Mouse (Mus musculus): Measurements from ENCODE around the gene 4921524J17Rik.

The 4921524J17Rik gene

GRCm38 (mm10) chr8:85391438-85391837 is 41.2 kb downstream of the 4921524J17Rik start:
- no peak for ATAC-seq (ENCODE audit: insufficient number of reproducible peaks, low FRiP score, low TSS enrichment)

GRCm38 (mm10) chr8:85386205-85386604 is 46.4 kb downstream of the 4921524J17Rik start, which contains the start of gene Mylk3:
Gene Mylk3 (minus strand): TSS chr8:85386345.
- ATAC-seq (ENCODE audit: insufficient number of reproducible peaks, low FRiP score, low TSS enrichment), result no peak

- ATAC-seq (ENCODE audit: insufficient number of reproducible peaks, low FRiP score, low TSS enrichment), result no peak
These were observed 50.7 kb downstream of the 4921524J17Rik start for GRCm38 (mm10) chr8:85381926-85382325.

- ATAC-seq (ENCODE audit: insufficient number of reproducible peaks, low FRiP score, low TSS enrichment), result no peak
These were observed 51.8 kb downstream of the 4921524J17Rik start for GRCm38 (mm10) chr8:85380824-85381209.

GRCm38 (mm10) chr8:85380123-85380823 is 52.4 kb downstream of the 4921524J17Rik start:
- ATAC-seq (ENCODE audit: insufficient number of reproducible peaks, low FRiP score, low TSS enrichment), result no peak

- ATAC-seq (ENCODE audit: insufficient number of reproducible peaks, low FRiP score, low TSS enrichment), result no peak
These were observed 53.4 kb downstream of the 4921524J17Rik start for GRCm38 (mm10) chr8:85379142-85379781.

GRCm38 (mm10) chr8:85376516-85376915 is 56.1 kb downstream of the 4921524J17Rik start:
- ATAC-seq (ENCODE audit: insufficient number of reproducible peaks, low FRiP score, low TSS enrichment), result no peak

- no peak for ATAC-seq (ENCODE audit: insufficient number of reproducible peaks, low FRiP score, low TSS enrichment)
These were observed 58.3 kb downstream of the 4921524J17Rik start for GRCm38 (mm10) chr8:85374286-85374685.

GRCm38 (mm10) chr8:85373435-85374039 is 59.1 kb downstream of the 4921524J17Rik start:
- ATAC-seq (ENCODE audit: insufficient number of reproducible peaks, low FRiP score, low TSS enrichment), result no peak

- ATAC-seq (ENCODE audit: insufficient number of reproducible peaks, low FRiP score, low TSS enrichment), result no peak
These were observed 60.2 kb downstream of the 4921524J17Rik start for GRCm38 (mm10) chr8:85372465-85372839.

- ATAC-seq (ENCODE audit: insufficient number of reproducible peaks, low FRiP score, low TSS enrichment), result no peak
These were observed 60.7 kb downstream of the 4921524J17Rik start for GRCm38 (mm10) chr8:85371736-85372464.

- no peak for ATAC-seq (ENCODE audit: insufficient number of reproducible peaks, low FRiP score, low TSS enrichment)
These were observed 67.5 kb downstream of the 4921524J17Rik start for GRCm38 (mm10) chr8:85365176-85365575.

GRCm38 (mm10) chr8:85364628-85365027 is 68.0 kb downstream of the 4921524J17Rik start:
- ATAC-seq (ENCODE audit: insufficient number of reproducible peaks, low FRiP score, low TSS enrichment), result no peak

- no peak for ATAC-seq (ENCODE audit: insufficient number of reproducible peaks, low FRiP score, low TSS enrichment)
These were observed 69.2 kb downstream of the 4921524J17Rik start for GRCm38 (mm10) chr8:85363406-85363805.

- no peak for ATAC-seq (ENCODE audit: insufficient number of reproducible peaks, low FRiP score, low TSS enrichment)
These were observed 70.4 kb downstream of the 4921524J17Rik start for GRCm38 (mm10) chr8:85362211-85362610.
